Mouse (Mus musculus) left cerebral cortex, postnatal 4 days (tissue): ENCODE data around the gene Hist1h2ab. TPM values are rescaled to one million over a fixed set of nuclear protein-coding genes. Genes with fewer than 3 reads are reported as not detected.
"Not testable (repeated sequence)": the region's sequence is repeated elsewhere in the genome, so short reads cannot be mapped to it uniquely, and the experiment has no call there.

Experiments used
- DNase-seq: peaks from one replicate; pipeline ENCODE4 v3.0.0-alpha.2; 2022
- intact Hi-C: fragments of 180-260 bp; cut with DNase I; formaldehyde crosslinking; loops from one replicate; pipeline ENCODE4 v1.15.1; 2025
- total RNA-seq, 2 experiments: library from RNA; stranded (reverse); gene quantifications; 2 replicates each; pipeline ENCODE4 v1.2.3; 2021

The Hist1h2ab gene
- total RNA-seq, 2 experiments from 2014 or later: 116 to 120 TPM

DNA sequence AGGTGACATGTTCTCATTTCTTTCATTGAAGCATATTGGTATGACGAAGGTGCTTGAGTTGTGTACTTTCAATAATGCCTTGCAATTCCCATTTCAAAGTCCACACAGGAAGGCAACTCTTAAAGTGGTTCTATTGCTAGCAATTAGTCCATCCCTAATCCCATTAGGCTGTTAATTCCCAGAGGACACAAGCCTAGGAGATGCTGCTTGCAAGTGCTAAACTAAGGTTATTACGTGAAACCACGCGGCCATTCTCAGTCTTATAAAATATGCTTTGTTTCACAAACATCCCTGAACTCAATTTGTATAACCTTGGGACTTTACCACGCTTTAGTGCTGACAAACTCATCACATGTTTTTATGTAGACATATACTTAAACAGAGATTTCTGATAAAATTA lies 13.8 kb upstream of the Hist1h2ab start:
- no peak for DNase-seq
- intact Hi-C loops: no loop called here

DNA sequence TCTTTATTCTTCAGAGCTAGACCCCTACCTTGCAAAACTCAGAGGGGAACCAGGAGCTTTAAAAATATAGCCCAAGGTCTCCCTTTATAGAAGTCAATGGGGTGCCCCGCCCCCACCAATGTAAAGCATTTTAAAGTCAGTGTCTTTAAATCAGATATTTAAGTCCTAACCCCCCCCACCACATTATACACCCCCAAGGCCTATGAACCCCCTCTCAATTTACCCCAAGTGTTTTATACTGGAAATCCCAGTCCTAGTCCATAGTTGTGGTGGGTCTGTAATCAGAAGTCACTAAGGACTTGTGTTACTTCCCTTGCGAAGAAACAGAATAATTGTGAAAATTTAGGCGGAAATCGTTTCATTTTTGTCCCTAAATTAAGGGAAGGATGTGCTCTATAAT lies 12.9 kb upstream of the Hist1h2ab start:
- intact Hi-C loops: no loop called here
- DNase-seq: no peak

- intact Hi-C loops: no loop called here
- peak; percentile 88 for DNase-seq
Measured at GRCm38 (mm10) chr13:23738677-23739068, 12.3 kb upstream of the Hist1h2ab start, which contains the start of gene Hist1h1c. TSS of gene Hist1h1c (plus strand) at chr13:23738808.

- intact Hi-C loops: no loop called here
- peak; percentile 87 for DNase-seq
Measured at GRCm38 (mm10) chr13:23739069-23739921, 11.6 kb upstream of the Hist1h2ab start.

GRCm38 (mm10) chr13:23739922-23740252 lies 11.0 kb upstream of the Hist1h2ab start:
- intact Hi-C loops: no loop called here
- no peak for DNase-seq

GRCm38 (mm10) chr13:23740256-23740840 lies 10.6 kb upstream of the Hist1h2ab start:
- intact Hi-C loops: no loop called here
- no peak for DNase-seq

- intact Hi-C loops: no loop called here
- DNase-seq: no peak
Measured at GRCm38 (mm10) chr13:23740910-23741309, 10.0 kb upstream of the Hist1h2ab start.

DNA sequence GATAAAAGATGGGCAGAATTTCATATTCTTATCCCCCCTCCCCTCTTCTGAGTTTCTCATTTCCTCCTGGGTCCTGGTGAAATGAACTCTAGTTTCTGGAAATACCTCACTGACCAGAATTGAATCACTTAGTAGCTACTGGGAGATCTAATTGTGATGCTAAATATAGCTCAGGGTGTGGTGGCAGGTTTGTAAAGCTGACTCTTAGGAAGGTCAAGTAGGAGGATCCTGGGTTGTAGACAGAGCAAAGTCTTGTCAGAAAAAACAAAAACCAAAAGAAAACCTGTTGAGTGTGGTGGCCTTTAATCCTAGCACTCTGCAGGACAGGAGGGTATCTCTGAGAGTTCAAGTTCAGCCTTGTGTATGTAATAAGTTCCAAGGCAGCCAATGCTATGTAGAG lies 8.9 kb upstream of the Hist1h2ab start:
- intact Hi-C loops: no loop called here
- no peak for DNase-seq

DNA sequence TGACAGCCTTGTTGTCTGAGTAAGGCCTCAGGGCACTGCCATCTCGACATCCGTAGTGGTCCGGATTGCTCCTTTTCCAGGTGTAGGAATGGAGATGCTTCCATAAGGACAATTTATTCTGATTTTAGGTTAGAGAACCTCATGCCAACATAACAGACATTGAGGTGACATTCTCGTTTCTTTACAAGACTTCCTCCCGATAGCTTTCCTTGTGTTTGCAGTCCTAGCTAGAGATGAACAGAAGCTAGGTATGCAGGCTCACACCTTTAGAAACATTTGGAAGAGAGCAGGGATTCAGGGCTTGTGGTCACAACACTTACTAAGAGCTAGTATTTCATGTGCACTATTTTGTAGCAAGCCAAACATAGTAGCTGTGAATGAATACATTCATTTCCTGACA lies 7.7 kb upstream of the Hist1h2ab start:
- DNase-seq: no peak
- intact Hi-C loops: no loop called here

DNA sequence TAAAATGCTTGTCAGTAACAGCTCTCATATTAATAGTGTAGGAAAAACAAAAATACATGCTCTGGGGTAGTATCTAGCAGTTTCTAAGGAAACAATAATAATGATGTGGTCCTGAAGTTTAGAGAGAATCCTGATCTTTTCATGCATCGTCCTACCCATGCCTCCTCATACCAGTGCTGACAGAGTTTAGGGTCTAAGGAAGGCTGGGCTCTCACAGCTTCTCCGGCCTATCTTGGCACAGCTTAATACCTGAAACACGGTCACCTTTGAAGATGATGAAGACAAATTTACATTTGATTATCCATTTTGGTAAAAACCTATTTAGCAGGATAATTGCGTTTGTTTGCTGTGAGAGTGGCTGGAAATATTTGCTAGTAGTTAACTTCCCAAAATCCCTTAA lies 7.0 kb upstream of the Hist1h2ab start:
- DNase-seq: no peak
- intact Hi-C loops: no loop called here

DNA sequence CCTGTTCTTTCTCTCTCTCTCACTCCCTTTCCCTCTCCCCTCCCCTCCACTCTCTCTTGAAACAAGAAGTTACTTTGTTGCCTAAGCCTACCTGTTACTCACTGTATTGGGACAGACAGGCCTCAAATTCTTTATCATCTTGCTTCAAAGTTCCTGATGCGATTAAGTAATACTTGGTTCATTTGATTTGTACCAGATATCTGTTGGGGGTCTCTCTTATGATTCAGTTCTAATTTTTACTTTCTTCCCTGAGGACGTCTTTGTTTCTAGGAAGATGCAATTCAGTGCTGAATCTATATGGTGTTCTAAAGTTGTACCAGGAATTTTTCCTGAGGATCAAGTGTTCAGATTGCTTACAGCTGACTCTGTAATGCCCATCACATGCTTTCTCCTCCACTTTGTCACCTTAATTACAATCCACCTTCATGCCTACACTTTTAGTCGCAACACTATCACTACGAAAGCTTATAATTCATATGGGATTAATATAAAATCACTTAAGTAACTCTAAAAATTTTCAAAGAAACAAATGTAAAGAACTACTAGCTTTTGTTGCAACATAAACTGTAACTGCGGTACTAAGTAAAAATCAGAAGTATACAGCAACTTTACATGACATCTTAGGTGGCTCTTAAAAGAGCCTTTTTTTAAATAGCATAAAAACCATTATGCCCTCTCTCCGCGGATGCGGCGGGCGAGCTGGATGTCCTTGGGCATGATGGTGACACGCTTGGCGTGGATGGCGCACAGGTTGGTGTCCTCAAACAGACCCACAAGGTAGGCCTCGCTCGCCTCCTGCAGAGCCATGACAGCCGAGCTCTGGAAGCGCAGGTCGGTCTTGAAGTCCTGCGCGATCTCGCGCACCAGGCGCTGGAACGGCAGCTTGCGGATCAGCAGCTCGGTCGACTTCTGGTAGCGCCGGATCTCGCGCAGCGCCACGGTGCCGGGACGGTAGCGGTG lies 6.2 kb upstream of the Hist1h2ab start:
- intact Hi-C loops: no loop called here
- no peak for DNase-seq

DNA sequence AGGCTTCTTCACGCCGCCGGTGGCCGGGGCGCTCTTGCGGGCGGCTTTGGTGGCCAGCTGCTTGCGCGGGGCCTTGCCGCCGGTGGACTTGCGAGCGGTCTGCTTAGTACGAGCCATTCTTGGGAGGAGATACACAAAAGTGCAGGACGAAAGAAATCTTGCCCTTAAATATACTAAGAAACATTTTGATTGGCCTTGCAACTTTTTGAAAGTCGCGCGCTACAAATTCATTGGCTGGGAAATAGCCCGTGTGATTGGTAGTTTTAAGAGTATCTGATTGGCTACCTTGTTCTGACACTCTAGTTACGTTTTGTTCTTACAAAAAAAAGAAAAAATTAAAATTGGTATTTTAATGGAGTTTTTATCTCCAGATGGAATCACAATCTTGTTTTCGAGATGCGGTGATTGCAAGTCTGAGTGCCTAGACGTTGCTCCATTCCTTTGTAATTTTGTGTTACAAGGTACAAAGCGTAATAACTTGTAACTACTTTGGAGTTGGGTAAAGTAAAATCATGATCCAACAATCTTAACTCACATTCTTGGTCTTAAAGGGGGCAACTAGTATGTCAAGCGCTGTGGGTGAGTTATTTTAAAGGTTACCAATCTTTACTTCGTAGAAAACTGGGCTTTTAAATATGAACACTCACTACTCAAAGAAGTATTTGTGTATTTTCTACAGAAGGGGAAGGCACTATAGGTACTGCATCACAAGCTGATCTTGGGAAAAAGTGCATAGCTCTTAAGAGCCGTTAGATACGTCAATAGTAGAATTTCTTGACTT lies 5.4 kb upstream of the Hist1h2ab start, which contains the start of gene Hist1h3c:
Gene Hist1h3c (minus strand): TSS at position 222 of the 781 bp plus-strand sequence.
- intact Hi-C loops: no loop called here
- peak; percentile 84 for DNase-seq

- intact Hi-C loops: not testable (repeated sequence)
Measured at GRCm38 (mm10) chr13:23746201-23747080, 4.5 kb upstream of the Hist1h2ab start, which contains the start of gene Hist1h2bb. TSS of gene Hist1h2bb (plus strand) at chr13:23746734.

GRCm38 (mm10) chr13:23747081-23747891 lies 3.6 kb upstream of the Hist1h2ab start:
- no peak for DNase-seq
- intact Hi-C loops: no loop called here

More at GRCm38 (mm10) chr13:23746201-23747080, 4.5 kb upstream of the Hist1h2ab start, which contains the start of gene Hist1h2bb:
- DNase-seq: peak; percentile 58

DNA sequence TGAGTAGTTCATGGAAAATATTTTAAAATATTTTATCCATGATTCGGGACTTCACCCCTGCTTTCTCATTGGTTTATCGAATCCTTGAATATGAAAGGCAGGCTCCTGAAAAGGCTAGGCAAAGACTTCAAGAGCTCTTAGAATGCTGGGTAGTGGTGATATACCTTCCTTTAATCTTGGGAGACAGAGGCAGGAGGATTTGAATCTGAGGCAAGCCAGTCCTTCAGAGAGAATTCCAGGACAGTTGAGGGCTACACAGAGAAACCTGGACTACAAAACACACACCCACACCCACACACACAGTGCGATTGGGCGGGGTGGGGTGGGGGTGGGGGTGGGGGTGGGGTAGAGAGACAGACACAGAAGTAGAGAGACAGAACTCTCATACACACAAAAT lies 3.0 kb upstream of the Hist1h2ab start:
- intact Hi-C loops: no loop called here

GRCm38 (mm10) chr13:23749563-23750121 lies 1.3 kb upstream of the Hist1h2ab start:
- DNase-seq: no peak
- intact Hi-C loops: loop anchor here (10.0 kb wide), 1 partner anchor 185 kb away; the partner anchor contains the start of gene Hist1h3e

More for the DNA sequence above, 3.0 kb upstream of the Hist1h2ab start:
- no peak for DNase-seq

- no peak for DNase-seq
Measured at GRCm38 (mm10) chr13:23751478-23751956, 591 bp downstream of the Hist1h2ab start.

More at GRCm38 (mm10) chr13:23751478-23751956, 591 bp downstream of the Hist1h2ab start:
- intact Hi-C loops: loop anchor here (10.0 kb wide), 1 partner anchor 187 kb away; the partner anchor contains the start of gene Hist1h3e
